Mouse (Mus musculus) hindbrain, embryonic 16.5 days (tissue): ENCODE data around the gene S100a1. TPM values are rescaled to one million over a fixed set of nuclear protein-coding genes. Genes with fewer than 3 reads are reported as not detected.

Experiments
- ATAC-seq: fragments of 200-750 bp; cut with Nextera tagmentation; 2 replicates; pipeline ENCODE4 v1.8.0; 2017; ENCODE audit warnings: moderate TSS enrichment, moderate library complexity
- H3K27ac ChIP-seq: fragments of 300-500 bp; sonication (generic); 2 replicates; pipeline ENCODE4 v1.5.1; 2014; ENCODE audit warnings: low read depth, mild to moderate bottlenecking, control low read depth, low read length, moderate library complexity
- H3K27me3 ChIP-seq: fragments of 300-500 bp; sonication (generic); replicated peaks from 2 replicates; pipeline ENCODE4 v1.6.1; 2014; ENCODE audit warnings: low read length; ENCODE audit not compliant: control insufficient read depth, insufficient read depth
- H3K36me3 ChIP-seq: fragments of 300-500 bp; sonication (generic); 2 replicates; pipeline ENCODE4 v1.6.1; 2014; ENCODE audit warnings: mild to moderate bottlenecking, low read length, moderate library complexity, mixed read lengths; ENCODE audit not compliant: control insufficient read depth, insufficient read depth
- H3K4me1 ChIP-seq: fragments of 300-500 bp; sonication (generic); 2 replicates; pipeline ENCODE4 v1.6.1; 2014; ENCODE audit warnings: low read depth, low read length; ENCODE audit not compliant: control insufficient read depth, insufficient read depth
- H3K4me2 ChIP-seq: fragments of 300-500 bp; sonication (generic); 2 replicates; pipeline ENCODE4 v1.6.1; 2014; ENCODE audit warnings: mild to moderate bottlenecking, low read length, control low read depth, moderate library complexity
- H3K4me3 ChIP-seq: fragments of 300-500 bp; sonication (generic); 2 replicates; pipeline ENCODE4 v1.5.1; 2014; ENCODE audit warnings: mild to moderate bottlenecking, low read length, control low read depth, moderate library complexity
- H3K9ac ChIP-seq: fragments of 300-500 bp; sonication (generic); 2 replicates; pipeline ENCODE4 v1.6.1; 2014; ENCODE audit warnings: low read depth, mild to moderate bottlenecking, control low read depth, low read length, moderate library complexity
- H3K9me3 ChIP-seq: fragments of 300-500 bp; sonication (generic); 2 replicates; pipeline ENCODE4 v1.6.1; 2014; ENCODE audit warnings: mild to moderate bottlenecking, low read length, moderate library complexity; ENCODE audit not compliant: control insufficient read depth
- WGBS: fragments of 180-500 bp; shearing (Covaris S2); extraction: QIAGEN DNeasy Blood & Tissue Kit; methylation state at CpG from one replicate; pipeline ENCODE4 v1.1.7; 2014; 5-methylcytosine and 5-hydroxymethylcytosine counted together
- polyA plus RNA-seq: library from polyadenylated mRNA; unstranded; fragments of >200 nt; fragmentation: Nextera tagmentation; extraction: Ambion mirVana; gene quantifications from 2 replicates; pipeline ENCODE4 v1.2.1, GENCODE M21; 2015

Gene S100a1
- polyA plus RNA-seq, 1 experiment from 2014 or later = 40.5 TPM

DNA sequence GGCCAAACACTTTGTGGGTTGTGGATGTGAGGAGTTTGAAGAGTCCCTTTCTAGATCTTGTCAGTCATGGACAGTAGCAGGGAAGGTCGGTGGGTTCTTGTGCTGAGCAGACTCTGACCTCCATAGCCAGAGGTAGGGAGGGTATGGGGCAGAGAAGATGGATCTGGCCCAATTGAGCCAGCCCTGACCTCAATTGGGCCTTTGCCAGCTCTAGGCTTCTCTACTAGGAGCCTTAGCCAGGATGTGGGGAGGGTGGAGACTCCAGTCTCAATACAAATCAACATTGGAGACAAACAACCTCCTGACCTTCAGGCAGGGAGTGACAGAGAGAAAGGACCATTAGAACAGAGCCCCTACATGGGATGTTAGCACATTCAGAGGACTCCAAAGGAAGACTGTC lies 1.1 kb upstream of the S100a1 start:
- Histone ChIP-seq H3K4me2 (peak overlapping the region; percentile 61), H3K36me3 (no peaks in the 10 kb centered on the region), H3K4me1 (peaks cover 3% of the 10 kb centered on the region; the same call in 1 of the 2 replicates), H3K4me3 (peak overlapping the region; percentile 32), H3K27ac (no peak overlapping the region), H3K9me3 (no peaks in the 10 kb centered on the region), H3K9ac (peak overlapping the region; percentile 41), H3K27me3 (peaks cover 24% of the 10 kb centered on the region)
- WGBS = 25% methylated on average over 1 of the region's 1 CpGs
- 0 out of 2 replicates have a peak, but pooled peaks have one; percentile 4 for ATAC-seq

DNA sequence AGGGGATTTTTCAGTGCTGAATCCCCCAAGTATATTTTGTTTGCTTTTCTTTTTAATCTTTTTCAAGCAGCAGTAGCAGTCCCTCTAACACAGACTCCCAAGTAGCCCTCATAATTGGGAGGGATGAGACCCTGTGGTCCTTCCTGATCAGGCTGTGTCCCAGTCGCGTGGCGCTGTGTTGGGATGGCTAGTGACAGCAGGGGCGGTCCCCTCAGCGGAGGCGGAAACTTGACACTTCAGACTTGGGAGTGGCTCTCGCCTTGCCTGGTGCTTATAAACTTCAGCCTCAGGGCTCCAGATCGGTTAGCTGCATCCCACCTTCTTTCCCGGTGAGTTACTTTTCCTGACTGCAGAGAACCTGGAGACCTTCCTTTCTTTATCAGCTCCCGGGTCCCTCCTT lies 499 bp upstream of the S100a1 start:
- no peaks in the 10 kb centered on the region for H3K9me3 ChIP-seq
- WGBS = under 1% methylated on average over 10 of the region's 10 CpGs
- H3K36me3 ChIP-seq = no peaks in the 10 kb centered on the region
- peak overlapping the region; percentile 61 for H3K4me2 ChIP-seq
- H3K9ac ChIP-seq = peak overlapping the region; percentile 41
- peak overlapping the region; percentile 32 for H3K4me3 ChIP-seq
- H3K4me1 ChIP-seq = peaks cover 3% of the 10 kb centered on the region; the same call in 1 of the 2 replicates
- H3K27ac ChIP-seq = no peak overlapping the region
- ATAC-seq = peak; percentile 47; the same call in 1 of the 2 replicates
- H3K27me3 ChIP-seq = peaks cover 24% of the 10 kb centered on the region

DNA sequence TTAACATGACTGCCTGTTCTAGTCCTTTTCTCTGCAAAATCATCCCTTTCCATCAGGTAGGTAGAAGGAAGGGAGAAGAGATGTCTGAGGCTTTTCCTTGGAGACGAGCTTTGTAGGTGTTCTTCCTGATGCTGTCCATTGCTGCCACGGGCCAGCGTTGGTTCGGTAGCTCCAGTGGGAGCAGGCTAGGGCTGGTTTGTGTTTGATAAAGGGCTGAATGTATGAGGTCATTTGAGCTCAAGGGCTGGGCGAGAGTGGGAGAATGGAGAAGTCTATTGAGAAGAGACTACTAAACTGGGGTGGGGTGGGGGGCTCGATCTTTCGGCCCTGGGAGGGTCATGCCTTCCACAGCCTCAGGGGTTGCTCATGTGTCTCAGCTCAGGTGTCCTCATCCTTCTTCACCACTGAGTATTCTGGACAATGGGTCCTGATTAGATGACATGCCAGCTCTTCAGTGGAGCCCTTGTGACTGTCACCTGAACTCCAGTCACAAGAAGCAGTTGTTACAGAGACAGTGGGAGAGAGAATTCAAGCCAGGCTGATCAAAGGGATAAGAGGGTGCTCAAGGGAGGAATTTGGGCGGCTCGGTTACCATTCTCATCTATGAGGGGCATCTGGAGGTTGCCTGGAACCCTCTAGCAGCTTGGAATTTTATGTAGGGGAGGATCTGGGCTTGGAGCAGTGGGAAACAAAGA lies 1.1 kb downstream of the S100a1 start:
- Histone ChIP-seq H3K4me3 (no peak overlapping the region), H3K4me1 (peaks cover 4% of the 10 kb centered on the region), H3K9ac (no peak overlapping the region), H3K4me2 (no peak overlapping the region; the same call in 1 of the 2 replicates), H3K9me3 (no peaks in the 10 kb centered on the region), H3K27me3 (peaks cover 24% of the 10 kb centered on the region), H3K27ac (no peak overlapping the region), H3K36me3 (no peaks in the 10 kb centered on the region)
- no peak for ATAC-seq
- WGBS = 82% methylated on average over 9 of the region's 9 CpGs

DNA sequence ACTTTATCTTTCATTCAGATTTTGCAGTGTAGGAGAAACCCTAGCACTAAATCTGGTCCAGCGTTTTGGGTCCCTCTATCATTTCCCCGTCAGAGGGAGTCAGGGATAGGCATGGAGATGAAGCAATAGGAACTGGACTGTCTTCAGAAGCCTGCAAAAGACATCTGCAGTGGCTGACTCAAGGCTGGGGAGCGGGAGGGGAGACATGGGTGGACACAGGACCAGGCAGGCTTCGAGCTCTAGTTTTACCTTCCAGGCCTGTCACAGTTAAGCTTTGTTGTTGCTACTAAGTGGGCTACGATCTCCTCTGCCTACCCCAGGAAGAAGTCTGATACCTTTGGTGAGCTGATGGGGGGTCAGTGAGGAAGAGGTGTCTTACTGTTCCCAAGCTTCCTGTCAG lies 1.9 kb downstream of the S100a1 start:
- 88% methylated on average over 5 of the region's 5 CpGs for WGBS
- no peak for ATAC-seq
- Histone ChIP-seq H3K4me2 (no peak overlapping the region), H3K9me3 (no peaks in the 10 kb centered on the region), H3K27me3 (peaks cover 24% of the 10 kb centered on the region), H3K4me3 (no peak overlapping the region), H3K36me3 (0 out of 2 replicates have a peak, but pooled peaks cover 1% of the 10 kb centered on the region), H3K4me1 (peaks cover 12% of the 10 kb centered on the region), H3K27ac (no peak overlapping the region), H3K9ac (no peak overlapping the region)

DNA sequence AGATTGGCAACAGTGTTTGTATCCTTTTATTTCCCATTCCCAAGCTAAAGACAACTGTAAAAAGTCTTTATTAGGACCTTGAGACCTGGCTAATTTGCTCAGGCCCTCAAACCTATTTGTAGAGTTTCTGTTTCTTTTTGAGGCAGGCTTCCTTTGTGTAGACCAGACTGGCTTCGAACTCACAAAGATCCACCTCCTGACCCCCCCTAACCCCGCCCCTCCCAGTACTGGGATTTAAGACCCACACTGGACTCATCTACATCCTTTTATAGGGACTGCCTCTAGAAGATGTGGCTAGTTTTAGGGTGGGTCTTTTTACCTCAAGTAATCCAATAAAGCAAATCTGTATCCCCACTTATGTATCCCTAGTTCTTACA lies 4.5 kb downstream of the S100a1 start:
- peaks cover 11% of the 10 kb centered on the region for H3K36me3 ChIP-seq
- H3K9ac ChIP-seq = 0 out of 2 replicates have a peak overlapping the region, but pooled peaks have one; percentile 18
- H3K9me3 ChIP-seq = no peaks in the 10 kb centered on the region
- peak overlapping the region; percentile 72 for H3K27ac ChIP-seq
- peaks cover 19% of the 10 kb centered on the region for H3K27me3 ChIP-seq
- peak; percentile 32 for ATAC-seq
- WGBS = 17% methylated on average over 2 of the region's 2 CpGs
- H3K4me1 ChIP-seq = peaks cover 15% of the 10 kb centered on the region
- H3K4me3 ChIP-seq = peak overlapping the region; percentile 85
- peak overlapping the region; percentile 58 for H3K4me2 ChIP-seq

DNA sequence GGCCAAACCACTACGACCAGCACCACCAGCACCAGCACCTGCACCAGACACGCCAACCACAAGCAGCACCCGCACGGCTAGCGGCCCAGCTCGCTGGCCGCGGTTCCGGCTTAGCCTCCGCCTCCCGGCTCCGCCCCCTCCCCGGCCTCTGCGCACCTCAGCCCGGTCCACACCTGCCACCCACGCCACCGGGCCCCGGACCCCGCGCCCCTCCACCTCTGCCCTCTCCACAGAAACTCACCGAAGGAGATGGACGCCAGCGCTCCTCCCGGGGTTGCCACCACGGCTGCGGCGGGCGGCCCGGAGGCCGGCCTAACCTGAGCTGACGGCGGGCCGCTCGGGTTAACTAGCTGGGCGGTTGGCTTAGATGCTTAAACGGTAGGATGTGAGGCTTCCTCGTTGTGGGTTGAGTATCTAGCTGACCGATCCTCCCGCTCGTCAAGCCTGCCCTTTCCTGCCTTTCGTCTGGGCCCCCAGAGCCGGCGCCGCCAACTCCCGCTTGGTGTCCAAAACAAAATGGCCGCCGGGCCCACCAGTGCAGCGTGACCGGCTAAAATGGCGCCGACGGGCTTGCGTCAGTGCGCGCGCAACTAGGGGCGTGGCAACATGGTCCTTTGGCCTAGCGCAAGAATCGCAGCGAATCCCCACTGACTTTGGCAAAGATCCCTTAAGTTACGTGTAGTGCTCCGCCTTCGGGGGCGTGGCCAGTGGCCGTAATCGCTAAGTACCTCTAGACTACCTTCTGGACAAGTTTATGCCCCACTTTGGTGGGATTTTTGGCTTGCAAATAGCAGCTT lies 5.0 kb downstream of the S100a1 start, which contains the start of gene Chtop:
TSS of gene Chtop (minus strand) at position 549 of the 797 bp plus-strand sequence.
- under 1% methylated on average over 61 of the region's 66 CpGs for WGBS
- Histone ChIP-seq H3K27me3 (peaks cover 16% of the 10 kb centered on the region), H3K4me3 (peak within 1 kb of the TSS; percentile 85), H3K9me3 (no peaks in the 10 kb centered on the region), H3K4me1 (peaks cover 16% of the 10 kb centered on the region), H3K9ac (peak within 1 kb of the TSS; percentile 98), H3K4me2 (peak within 1 kb of the TSS; percentile 67), H3K27ac (peak within 1 kb of the TSS; percentile 97), H3K36me3 (peaks cover 15% of the 10 kb centered on the region)
- peak; percentile 94 for ATAC-seq

DNA sequence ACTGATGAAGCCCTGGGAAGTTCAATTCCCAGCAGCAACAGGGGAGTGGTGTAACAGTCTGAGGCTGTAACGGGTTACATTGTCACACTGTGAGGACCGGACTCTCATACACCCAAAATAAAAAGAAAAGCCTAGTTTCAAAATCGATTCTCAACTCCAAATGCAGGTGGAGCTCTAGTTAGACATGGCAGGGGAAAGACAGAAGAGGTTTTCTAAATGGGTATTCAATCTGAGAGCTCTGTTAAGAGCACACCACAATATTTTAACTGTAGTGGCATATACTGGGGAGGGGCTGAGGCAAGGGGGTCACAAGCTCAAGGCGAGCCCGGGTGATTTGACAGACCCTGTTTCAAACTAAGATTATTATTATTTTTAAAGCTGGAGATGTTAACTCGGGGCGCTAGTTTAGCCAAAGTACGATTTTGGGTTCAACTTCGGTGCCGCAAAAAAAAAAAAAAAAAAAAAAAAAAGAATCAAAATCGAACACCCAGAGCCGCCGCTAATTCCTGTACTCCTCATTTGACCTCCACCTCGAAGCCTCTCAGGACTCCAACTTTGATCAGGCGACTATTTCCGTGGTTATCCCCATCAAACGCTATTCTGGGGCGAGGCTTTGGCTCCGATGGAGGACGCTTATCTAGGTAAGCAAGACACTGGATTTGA lies 5.8 kb downstream of the S100a1 start:
- peak overlapping the region; percentile 85 for H3K4me3 ChIP-seq
- H3K9me3 ChIP-seq = no peaks in the 10 kb centered on the region
- H3K27me3 ChIP-seq = peaks cover 9% of the 10 kb centered on the region
- peak overlapping the region; percentile 97 for H3K27ac ChIP-seq
- H3K9ac ChIP-seq = peak overlapping the region; percentile 98
- H3K36me3 ChIP-seq = peaks cover 15% of the 10 kb centered on the region
- whole genome bisulfite sequencing = 1% methylated on average over 20 of the region's 20 CpGs
- H3K4me2 ChIP-seq = peak overlapping the region; percentile 67
- ATAC-seq = peak; percentile 31; the same call in 1 of the 2 replicates
- H3K4me1 ChIP-seq = peaks cover 17% of the 10 kb centered on the region

DNA sequence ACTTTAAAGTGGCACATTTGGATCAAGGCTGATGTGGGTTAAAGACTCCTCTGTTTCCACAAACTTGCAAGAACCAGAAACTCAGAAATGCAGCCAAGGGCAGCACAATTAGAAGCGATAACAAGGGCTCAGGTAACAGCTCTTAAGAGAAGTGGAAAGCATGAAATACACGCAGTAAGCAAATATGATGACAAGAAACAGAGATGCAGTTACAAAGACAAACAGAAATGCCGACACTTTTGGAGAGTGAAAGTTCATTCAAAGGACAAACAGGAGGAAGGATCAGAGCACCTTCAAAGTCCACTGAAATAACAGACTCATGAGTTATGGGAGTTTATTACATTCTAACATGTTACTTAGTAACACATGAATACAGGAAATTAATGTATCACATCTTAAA lies 7.8 kb downstream of the S100a1 start:
- Histone ChIP-seq H3K4me1 (peaks cover 17% of the 10 kb centered on the region), H3K9ac (no peak overlapping the region), H3K36me3 (peaks cover 30% of the 10 kb centered on the region), H3K27ac (no peak overlapping the region), H3K4me2 (no peak overlapping the region), H3K27me3 (no peaks in the 10 kb centered on the region), H3K4me3 (no peak overlapping the region), H3K9me3 (no peaks in the 10 kb centered on the region)
- WGBS = 94% methylated on average over 3 of the region's 3 CpGs
- no peak for ATAC-seq
